Mouse (Mus musculus) limb, embryonic 12.5 days (tissue): Measurements from ENCODE around the gene Bnip2. TPM values are rescaled to one million over a fixed set of nuclear protein-coding genes. Genes with fewer than 3 reads are reported as not detected.
"Not testable (repeated sequence)": the region's sequence is repeated elsewhere in the genome, so short reads cannot be mapped to it uniquely, and the experiment has no call there.

Source experiments
- ATAC-seq: fragments of 200-750 bp; cut with Nextera tagmentation; 2 replicates; pipeline ENCODE4 v1.8.0; 2017; ENCODE audit warnings: low read depth, moderate TSS enrichment; ENCODE audit not compliant: insufficient number of reproducible peaks, insufficient read depth, low FRiP score, low TSS enrichment
- H3K27ac ChIP-seq: fragments of 300-500 bp; sonication (generic); 2 replicates; pipeline ENCODE4 v1.5.1; 2016; ENCODE audit warnings: mild to moderate bottlenecking, moderate library complexity
- H3K27me3 ChIP-seq: fragments of 300-500 bp; sonication (generic); 2 replicates; pipeline ENCODE4 v1.6.1; 2016; ENCODE audit warnings: mild to moderate bottlenecking, moderate library complexity
- H3K36me3 ChIP-seq: fragments of 300-500 bp; sonication (generic); 2 replicates; pipeline ENCODE4 v1.6.1; 2016; ENCODE audit warnings: mild to moderate bottlenecking, moderate library complexity
- H3K4me1 ChIP-seq: fragments of 300-500 bp; sonication (generic); replicated peaks from 2 replicates; pipeline ENCODE4 v1.6.1; 2016
- H3K4me2 ChIP-seq: fragments of 300-500 bp; sonication (generic); 2 replicates; pipeline ENCODE4 v1.6.1; 2016; ENCODE audit warnings: mild to moderate bottlenecking, moderate library complexity
- H3K4me3 ChIP-seq: fragments of 300-500 bp; sonication (generic); replicated peaks from 2 replicates; pipeline ENCODE4 v1.5.1; 2016; ENCODE audit warnings: mild to moderate bottlenecking
- H3K9ac ChIP-seq: fragments of 300-500 bp; sonication (generic); replicated peaks from 2 replicates; pipeline ENCODE4 v1.6.1; 2016; ENCODE audit warnings: mild to moderate bottlenecking, moderate library complexity
- H3K9me3 ChIP-seq: fragments of 300-500 bp; sonication (generic); 2 replicates; pipeline ENCODE4 v1.6.1; 2016; ENCODE audit warnings: mild to moderate bottlenecking, moderate library complexity
- WGBS: fragments of 180-500 bp; shearing (Covaris S2); methylation state at CpG from one replicate; pipeline ENCODE4 v1.1.7; 2016; 5-methylcytosine and 5-hydroxymethylcytosine counted together
- polyA plus RNA-seq: library from polyadenylated mRNA; unstranded; fragments of >200 nt; fragmentation: Nextera tagmentation; extraction: Ambion mirVana; gene quantifications from 2 replicates; pipeline ENCODE4 v1.2.1, GENCODE M21; 2016

The Bnip2 gene
- polyA plus RNA-seq, 1 experiment from 2014 or later, result 103 TPM

DNA sequence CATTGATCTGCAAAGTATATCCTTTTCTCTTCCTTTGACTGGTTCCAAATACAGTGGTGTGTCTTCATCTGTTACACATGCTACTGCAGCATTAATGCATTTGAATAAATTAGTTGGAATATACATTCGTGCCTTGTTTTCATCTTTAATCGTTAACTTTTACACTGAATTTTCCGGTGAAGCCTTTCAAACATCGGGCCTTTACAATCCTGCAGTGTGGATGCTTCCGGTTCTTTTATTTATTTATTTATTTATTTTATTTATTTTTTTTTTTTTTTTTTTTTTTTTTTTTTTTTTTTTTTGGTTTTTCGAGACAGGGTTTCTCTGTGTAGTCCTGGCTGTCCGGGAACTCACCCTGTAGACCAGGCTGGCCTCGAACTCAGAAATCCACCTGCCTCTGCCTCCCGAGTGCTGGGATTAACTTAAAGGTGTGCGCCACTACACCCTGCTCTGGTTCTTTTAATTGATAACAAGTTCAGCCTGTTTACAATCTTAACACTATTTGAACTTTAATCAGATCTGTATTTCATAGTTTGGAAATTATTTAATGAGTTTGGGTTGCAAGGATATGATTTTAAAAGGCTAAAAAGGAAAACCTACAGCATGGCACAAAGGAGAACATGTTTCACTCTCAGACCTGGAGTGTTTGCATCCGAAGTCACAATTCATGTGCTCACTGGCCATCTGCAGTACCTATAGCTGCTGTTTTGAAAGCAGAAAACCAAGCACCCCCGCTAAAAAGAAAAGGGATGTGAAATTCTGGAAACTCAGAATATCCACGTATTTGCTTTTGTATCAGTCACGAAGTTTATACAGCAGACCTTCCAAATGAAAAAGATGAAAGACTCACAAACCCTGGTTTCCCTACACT lies 22.5 kb downstream of the Bnip2 start:
- Histone ChIP-seq H3K4me3 (peak overlapping the region; percentile 82), H3K27me3 (no peaks in the 10 kb centered on the region), H3K4me1 (peaks cover 8% of the 10 kb centered on the region), H3K9ac (no peak overlapping the region), H3K4me2 (peak overlapping the region; percentile 65), H3K36me3 (peaks cover 42% of the 10 kb centered on the region), H3K9me3 (no peaks in the 10 kb centered on the region), H3K27ac (peak overlapping the region; percentile 96)
- 0 out of 2 replicates have a peak, but pooled peaks have one; percentile 12 for ATAC-seq
- 62% methylated on average over 14 of the region's 14 CpGs for WGBS

DNA sequence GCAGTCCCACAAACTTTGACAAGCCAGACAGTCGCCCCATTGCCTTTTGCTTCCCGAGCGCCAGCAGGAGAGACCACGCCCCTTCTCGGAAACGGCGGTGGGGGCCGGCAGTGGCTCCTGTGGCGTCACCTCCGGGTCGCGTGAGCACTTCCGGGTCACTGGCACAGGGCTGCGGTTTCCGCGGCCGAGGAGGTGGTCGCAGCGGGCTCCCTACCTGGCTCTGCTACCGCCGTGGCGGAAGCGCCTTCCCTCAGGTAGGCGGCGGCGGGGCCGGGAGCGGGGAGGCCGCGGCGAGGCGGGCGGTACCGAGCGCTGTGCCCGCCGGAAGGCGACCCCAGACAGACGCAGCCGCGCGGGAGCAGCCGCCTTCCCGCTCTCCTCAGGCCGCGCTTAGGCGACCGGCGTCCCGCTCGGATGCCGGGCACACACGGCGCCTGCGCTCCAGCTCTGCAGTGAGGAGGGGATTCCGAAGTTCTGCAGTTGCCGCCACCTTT lies 23.2 kb downstream of the Bnip2 start, which contains the start of gene Gtf2a2:
TSS of gene Gtf2a2 (plus strand) at position 143 of the 494 bp plus-strand sequence.
- Histone ChIP-seq H3K36me3 (peaks cover 42% of the 10 kb centered on the region), H3K27ac (peak within 1 kb of the TSS; percentile 96), H3K4me3 (peak within 1 kb of the TSS; percentile 82), H3K4me2 (peak within 1 kb of the TSS; percentile 65), H3K4me1 (peaks cover 8% of the 10 kb centered on the region), H3K27me3 (no peaks in the 10 kb centered on the region), H3K9ac (peak within 1 kb of the TSS; percentile 90), H3K9me3 (no peaks in the 10 kb centered on the region)
- peak; percentile 96 for ATAC-seq
- WGBS, result under 1% methylated on average over 57 of the region's 57 CpGs

DNA sequence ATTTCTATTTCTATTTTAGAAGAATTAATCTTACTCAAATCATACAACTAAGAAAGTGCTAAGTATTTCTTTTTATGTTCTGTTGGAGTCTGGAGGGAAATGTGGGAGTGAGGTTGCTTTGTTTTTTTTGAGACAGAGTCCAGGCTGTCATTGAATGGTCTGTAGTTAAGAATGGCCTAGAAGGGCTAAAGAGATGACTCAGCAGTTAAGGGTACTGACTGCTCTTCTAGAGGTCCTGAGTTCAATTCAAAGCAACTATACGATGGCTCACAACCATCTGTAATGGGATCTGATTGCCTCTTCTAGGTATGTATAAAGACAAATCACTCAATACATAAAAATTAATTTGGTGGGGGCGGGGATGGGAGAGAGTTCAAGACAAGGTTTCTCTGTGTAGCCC lies 26.4 kb downstream of the Bnip2 start:
- no peaks in the 10 kb centered on the region for H3K27me3 ChIP-seq
- H3K9me3 ChIP-seq, result no peaks in the 10 kb centered on the region
- H3K4me1 ChIP-seq, result peaks cover 8% of the 10 kb centered on the region
- peaks cover 28% of the 10 kb centered on the region; the same call in 1 of the 2 replicates for H3K36me3 ChIP-seq
- no peak overlapping the region for H3K4me3 ChIP-seq
- no peak overlapping the region for H3K4me2 ChIP-seq
- no peak overlapping the region for H3K27ac ChIP-seq
- 94% methylated on average over 2 of the region's 2 CpGs for WGBS
- ATAC-seq, result no peak
- no peak overlapping the region for H3K9ac ChIP-seq

DNA sequence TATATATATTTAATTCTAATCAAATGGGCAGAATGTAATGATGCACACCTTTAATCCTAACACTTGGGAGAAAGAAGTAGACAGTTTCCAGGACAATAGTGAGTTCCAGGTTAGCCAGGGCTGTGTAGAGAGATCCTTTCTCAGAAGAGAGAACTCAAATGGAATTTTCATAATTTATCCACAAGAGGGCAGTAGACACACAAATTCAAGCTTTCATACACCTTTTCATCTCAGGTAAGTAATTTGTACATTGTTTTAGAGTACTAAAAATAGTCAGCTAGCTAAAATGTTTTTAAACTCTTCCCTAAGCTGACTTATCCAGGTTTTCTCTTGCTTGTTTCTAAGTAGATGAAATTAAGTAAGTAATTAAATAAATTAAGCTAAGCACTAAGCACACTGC lies 29.6 kb downstream of the Bnip2 start:
- Histone ChIP-seq H3K4me2 (no peak overlapping the region), H3K36me3 (peaks cover 51% of the 10 kb centered on the region; the same call in 1 of the 2 replicates), H3K27me3 (no peaks in the 10 kb centered on the region), H3K9me3 (no peaks in the 10 kb centered on the region), H3K4me1 (peaks cover under 1% of the 10 kb centered on the region), H3K9ac (no peak overlapping the region), H3K4me3 (no peak overlapping the region), H3K27ac (no peak overlapping the region)
- ATAC-seq, result no peak

DNA sequence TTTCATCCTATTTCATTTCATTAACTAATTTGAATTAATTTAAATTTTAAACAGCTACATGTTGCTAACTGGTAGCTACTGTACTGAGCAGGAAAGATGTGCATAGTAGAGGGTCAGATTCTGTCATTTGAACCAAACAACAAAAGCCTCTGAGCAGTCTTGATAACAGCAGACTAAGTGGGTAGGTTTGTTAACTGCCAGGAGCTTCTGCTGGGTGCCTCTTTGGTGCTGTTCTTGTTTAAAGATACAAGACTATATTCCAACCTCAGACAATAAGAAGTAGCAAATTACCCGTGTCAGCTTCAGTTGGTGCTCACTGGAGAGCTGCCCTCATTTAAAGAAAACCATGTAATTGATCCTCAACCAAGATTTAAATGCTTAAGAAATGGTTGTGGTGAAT lies 32.3 kb downstream of the Bnip2 start:
- Histone ChIP-seq H3K27ac (no peak overlapping the region), H3K27me3 (no peaks in the 10 kb centered on the region), H3K4me2 (no peak overlapping the region), H3K9ac (no peak overlapping the region), H3K9me3 (no peaks in the 10 kb centered on the region), H3K4me1 (no peaks in the 10 kb centered on the region), H3K36me3 (peaks cover 43% of the 10 kb centered on the region; the same call in 1 of the 2 replicates), H3K4me3 (no peak overlapping the region)
- WGBS, result 79% methylated on average over 1 of the region's 1 CpGs
- no peak for ATAC-seq

DNA sequence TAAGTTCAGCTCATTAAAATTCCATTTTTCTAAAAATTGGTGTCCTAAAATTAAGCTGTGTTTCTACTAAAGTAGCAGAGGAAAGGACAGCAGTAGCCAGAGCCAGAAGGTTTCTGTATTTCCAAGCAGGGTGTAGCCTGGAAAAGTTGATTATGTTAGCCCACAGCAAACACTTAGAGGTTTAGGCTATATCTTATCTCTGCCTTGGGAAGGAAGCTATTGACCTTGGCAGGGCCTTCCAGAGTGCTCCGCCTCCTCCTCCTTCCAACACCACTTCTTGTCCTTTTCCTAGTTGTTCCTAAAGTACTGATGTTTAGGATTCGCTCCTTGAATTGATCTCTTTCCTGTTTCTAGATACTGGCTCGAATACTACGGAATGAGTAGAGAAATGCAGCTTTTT lies 32.8 kb downstream of the Bnip2 start:
- no peak overlapping the region for H3K4me3 ChIP-seq
- no peak overlapping the region for H3K4me2 ChIP-seq
- ATAC-seq, result no peak
- no peak overlapping the region for H3K9ac ChIP-seq
- H3K27ac ChIP-seq, result no peak overlapping the region
- H3K27me3 ChIP-seq, result no peaks in the 10 kb centered on the region
- peaks cover 39% of the 10 kb centered on the region; the same call in 1 of the 2 replicates for H3K36me3 ChIP-seq
- H3K4me1 ChIP-seq, result no peaks in the 10 kb centered on the region
- H3K9me3 ChIP-seq, result no peaks in the 10 kb centered on the region
- 93% methylated on average over 4 of the region's 4 CpGs for WGBS

DNA sequence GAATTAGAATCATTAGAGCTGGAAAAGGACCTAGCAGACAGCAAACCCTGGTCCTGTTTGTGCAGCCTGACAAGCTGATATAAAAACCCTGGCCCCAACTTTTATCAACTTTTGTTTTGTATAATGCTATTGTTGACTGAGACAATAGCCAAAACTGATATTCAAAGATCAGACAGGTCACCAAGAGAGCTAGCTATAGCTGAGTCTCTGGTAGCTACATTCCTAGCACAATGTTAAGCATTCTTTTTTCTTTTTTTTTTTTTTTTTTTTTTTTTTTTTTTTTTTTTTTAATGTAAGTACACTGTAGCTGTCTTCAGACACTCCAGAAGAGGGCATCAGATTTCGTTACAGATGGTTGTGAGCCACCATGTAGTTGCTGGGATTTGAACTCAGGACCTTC lies 34.3 kb downstream of the Bnip2 start:
- H3K4me2 ChIP-seq, H3K27ac ChIP-seq, H3K4me3 ChIP-seq, ATAC-seq, H3K4me1 ChIP-seq, H3K9me3 ChIP-seq, H3K9ac ChIP-seq, H3K27me3 ChIP-seq: not testable (repeated sequence)
- WGBS, result 69% methylated on average over 1 of the region's 1 CpGs
- H3K36me3 ChIP-seq, result peaks cover 34% of the 10 kb centered on the region; the same call in 1 of the 2 replicates

DNA sequence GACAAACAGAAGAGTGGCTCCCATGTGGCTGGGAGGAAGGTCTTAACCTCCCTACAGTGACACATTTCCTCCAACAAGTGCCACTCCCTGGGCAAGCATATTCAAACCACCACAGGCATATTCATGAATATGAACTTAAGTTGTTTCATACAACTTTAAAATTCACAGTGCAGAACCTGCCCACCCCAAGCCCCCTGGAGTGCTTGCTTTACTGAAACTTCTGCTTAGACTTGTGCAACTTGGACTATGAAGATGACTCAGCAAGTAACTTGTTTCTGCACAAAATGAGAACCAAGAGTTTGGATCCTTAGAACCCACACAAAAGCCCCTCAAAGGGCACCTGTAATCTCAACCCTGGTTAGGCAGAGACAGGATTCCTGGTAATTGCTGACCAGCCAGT lies 35.4 kb downstream of the Bnip2 start:
- Histone ChIP-seq H3K27ac (no peak overlapping the region), H3K9ac (no peak overlapping the region), H3K4me1 (no peaks in the 10 kb centered on the region), H3K9me3 (no peaks in the 10 kb centered on the region), H3K4me2 (no peak overlapping the region), H3K27me3 (no peaks in the 10 kb centered on the region), H3K36me3 (peaks cover 31% of the 10 kb centered on the region; the same call in 1 of the 2 replicates), H3K4me3 (no peak overlapping the region)
- ATAC-seq, result no peak

DNA sequence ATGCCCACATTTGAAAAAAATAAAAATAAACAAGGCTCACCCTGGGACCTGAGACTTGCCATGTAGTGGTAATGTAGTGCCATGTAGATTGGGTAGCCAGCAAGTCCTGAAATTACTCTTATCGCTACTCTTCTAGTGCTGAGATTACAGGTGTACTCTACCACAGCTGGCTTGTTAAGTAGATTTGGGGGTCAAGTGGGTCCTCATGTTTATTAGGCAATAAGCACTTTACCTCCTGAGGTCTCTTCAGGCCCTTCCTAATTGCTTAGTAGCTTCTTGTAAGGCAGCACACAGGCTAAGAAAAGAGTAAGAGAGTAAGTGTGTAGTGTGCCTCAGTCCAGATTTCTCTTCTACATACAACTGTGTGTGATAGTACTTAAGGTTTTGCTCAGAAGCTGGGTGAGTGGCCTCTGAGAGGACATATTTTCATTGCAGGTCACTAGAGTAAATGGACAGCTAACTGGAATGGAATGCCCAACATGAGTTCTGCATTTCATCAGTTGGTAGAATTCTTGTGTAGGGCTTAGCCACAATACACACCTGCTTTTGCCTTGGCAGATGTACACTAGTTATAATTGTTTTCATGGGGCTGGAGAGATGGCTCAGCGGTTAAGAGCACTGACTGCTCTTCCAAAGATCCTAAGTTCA lies 36.2 kb downstream of the Bnip2 start:
- no peak overlapping the region for H3K4me3 ChIP-seq
- no peak overlapping the region for H3K4me2 ChIP-seq
- ATAC-seq, result no peak
- H3K27ac ChIP-seq, result no peak overlapping the region
- H3K9ac ChIP-seq, result no peak overlapping the region
- H3K4me1 ChIP-seq, result no peaks in the 10 kb centered on the region
- no peaks in the 10 kb centered on the region for H3K27me3 ChIP-seq
- H3K9me3 ChIP-seq, result no peaks in the 10 kb centered on the region
- peaks cover 24% of the 10 kb centered on the region; the same call in 1 of the 2 replicates for H3K36me3 ChIP-seq
- 86% methylated on average over 2 of the region's 2 CpGs for WGBS

DNA sequence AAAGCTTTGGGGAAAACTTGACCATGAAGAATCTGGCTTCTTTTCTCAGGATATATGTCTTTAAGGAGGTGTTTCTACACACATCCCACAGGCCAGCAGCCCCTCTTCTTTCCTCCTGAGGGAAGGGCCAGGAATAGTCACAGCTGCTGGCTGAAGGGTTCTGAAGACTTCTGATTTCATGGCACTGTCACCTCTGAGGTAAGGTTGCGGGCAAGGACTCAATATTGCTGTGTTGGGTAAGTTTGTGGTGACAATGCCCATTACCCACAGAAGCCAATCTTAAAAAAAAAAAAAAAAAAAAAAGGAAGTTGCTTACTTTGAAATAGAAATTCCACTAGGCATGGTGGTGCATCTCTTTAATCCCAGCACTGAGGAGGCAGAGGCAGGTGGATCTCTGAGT lies 42.9 kb downstream of the Bnip2 start:
- H3K9ac ChIP-seq, result no peak overlapping the region
- WGBS, result 92% methylated on average over 1 of the region's 1 CpGs
- ATAC-seq, result no peak
- no peaks in the 10 kb centered on the region for H3K4me1 ChIP-seq
- no peak overlapping the region for H3K27ac ChIP-seq
- H3K27me3 ChIP-seq, result no peaks in the 10 kb centered on the region
- no peaks in the 10 kb centered on the region for H3K9me3 ChIP-seq
- H3K36me3 ChIP-seq, result no peaks in the 10 kb centered on the region
- H3K4me3 ChIP-seq, result no peak overlapping the region
- H3K4me2 ChIP-seq, result no peak overlapping the region

DNA sequence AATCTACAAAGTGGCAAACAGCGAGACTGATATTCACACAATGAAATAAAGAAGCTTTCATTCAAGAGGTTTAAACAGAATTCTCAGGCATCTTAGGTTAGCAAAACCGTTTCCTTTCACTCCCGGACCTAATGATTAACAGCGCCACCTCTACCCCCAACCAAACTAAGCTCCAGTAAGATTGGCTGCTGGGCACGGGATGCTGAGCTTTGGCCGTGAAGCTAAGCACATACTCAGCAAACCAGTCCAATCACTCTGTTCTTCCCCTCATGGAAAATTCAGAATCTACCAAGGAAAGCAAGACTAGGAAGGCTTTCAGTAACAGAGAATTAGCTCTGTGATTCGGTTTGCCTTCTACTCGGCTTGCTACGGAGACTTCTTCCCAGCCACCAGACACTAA lies 43.8 kb downstream of the Bnip2 start:
- no peaks in the 10 kb centered on the region for H3K27me3 ChIP-seq
- H3K4me1 ChIP-seq, result no peaks in the 10 kb centered on the region
- no peaks in the 10 kb centered on the region for H3K9me3 ChIP-seq
- WGBS, result 77% methylated on average over 9 of the region's 9 CpGs
- no peak overlapping the region for H3K27ac ChIP-seq
- no peak overlapping the region for H3K4me2 ChIP-seq
- no peak overlapping the region for H3K9ac ChIP-seq
- H3K36me3 ChIP-seq, result no peaks in the 10 kb centered on the region
- ATAC-seq, result no peak
- no peak overlapping the region for H3K4me3 ChIP-seq
